Mouse (Mus musculus) left cerebral cortex, adult 18-20 months (tissue): Measurements from ENCODE around the gene Limd1. TPM values are rescaled to one million over a fixed set of nuclear protein-coding genes. Genes with fewer than 3 reads are reported as not detected.
"Not testable (repeated sequence)": the region's sequence is repeated elsewhere in the genome, so short reads cannot be mapped to it uniquely, and the experiment has no call there.

Experiments
- DNase-seq, 2 experiments: peaks; one replicate each; pipeline ENCODE4 v3.0.0; 2021 to 2022; ENCODE audit warnings: low spot score in 2 of 2, mixed read lengths in 1 of 2
- long read RNA-seq, 2 experiments: library from polyadenylated mRNA; stranded (forward); transcript quantifications; one replicate each; pipeline ENCODE4 v2.0.0; 2021
- total RNA-seq, 2 experiments: library from RNA; stranded (reverse); gene quantifications; 2 replicates each; pipeline ENCODE4 v1.2.3; 2021

The Limd1 gene
- 1 to 10 TPM; 5.9 to 6.4 TPM for total RNA-seq
- long read RNA-seq, experiment 1, full-length matches to known transcripts = 6 of 18 reads
- long read RNA-seq, experiment 1, partial matches to known transcripts = 2 of 18 reads
- long read RNA-seq, experiment 1, other reads (novel, unspliced or antisense) = 10 of 18 reads
- long read RNA-seq, experiment 2, full-length matches to known transcripts = 6 of 10 reads
- long read RNA-seq, experiment 2, partial matches to known transcripts = 0 of 10 reads
- long read RNA-seq, experiment 2, other reads (novel, unspliced or antisense) = 4 of 10 reads

DNA sequence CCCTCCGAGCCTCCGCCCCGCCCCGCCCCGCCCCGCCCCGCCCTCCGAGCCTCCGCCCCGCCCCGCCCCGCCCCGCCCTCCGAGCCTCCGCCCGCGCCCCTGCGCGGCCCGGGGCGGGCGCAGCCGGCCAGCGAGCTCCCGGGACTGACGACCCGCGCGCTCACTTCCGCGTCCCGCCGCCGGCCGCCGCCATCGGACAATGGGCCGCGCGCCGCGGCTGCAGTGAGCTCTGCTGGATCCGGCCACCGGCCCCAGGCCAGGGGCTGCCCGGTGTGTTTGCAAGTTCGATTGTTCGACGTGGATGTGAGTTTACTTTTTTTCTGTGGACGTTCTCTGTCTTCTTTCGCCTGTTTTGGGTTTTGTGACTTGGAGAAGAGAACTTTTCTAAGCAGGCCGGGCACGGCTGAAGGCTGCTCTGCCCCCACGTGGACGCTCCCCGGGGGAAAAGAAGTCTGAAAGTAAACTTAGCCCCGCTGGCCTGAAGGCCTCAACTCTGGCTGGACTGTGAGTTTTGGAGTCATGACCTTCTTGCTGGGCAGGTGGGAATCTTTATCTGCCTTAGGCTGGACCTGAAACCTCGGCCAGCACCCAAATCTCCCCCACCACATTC is at the start of gene Limd1:
TSS of gene Limd1 (plus strand) at position 121 of the 610 bp plus-strand sequence.
- peak; percentile 14 to 30 for DNase-seq

DNA sequence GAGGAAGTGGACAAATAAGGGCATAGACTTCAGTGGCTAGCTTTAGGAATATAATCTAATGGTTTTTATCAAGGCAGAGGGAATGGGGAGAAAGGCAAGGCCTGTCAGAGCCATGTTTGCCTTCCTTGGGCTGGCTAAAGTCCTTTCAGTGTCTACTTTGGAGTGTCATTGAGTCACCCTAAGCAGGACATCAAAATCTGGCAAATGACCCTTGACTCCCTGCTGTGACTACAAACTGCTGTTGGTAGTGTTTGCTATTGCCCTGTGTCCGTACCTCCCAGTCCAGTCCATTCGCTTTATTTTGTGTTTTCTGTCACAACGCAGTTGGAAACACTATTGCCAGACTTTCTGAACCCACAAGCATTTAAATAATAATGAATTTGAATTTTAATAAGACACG is 48.6 kb upstream of the Limd1 start:
- DNase-seq = no peak

DNA sequence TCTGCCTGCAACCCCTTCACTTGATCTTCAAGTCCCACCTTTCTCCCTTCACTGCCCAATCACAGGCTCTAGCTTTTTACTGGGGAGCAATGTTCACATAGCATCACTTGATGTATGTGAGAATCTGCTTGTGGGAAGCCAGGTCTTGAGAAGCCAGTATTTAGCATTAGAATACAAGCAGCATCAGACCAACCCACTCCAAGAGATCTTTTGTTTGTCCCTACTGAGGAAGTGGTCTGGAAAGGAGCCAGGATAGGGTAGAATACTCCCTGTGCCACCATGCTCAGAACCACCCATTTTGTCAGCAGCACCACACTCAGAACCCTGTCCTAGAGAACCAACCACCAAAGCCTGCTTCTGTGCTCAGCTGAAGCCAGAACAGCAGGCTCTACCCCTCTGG is 47.5 kb upstream of the Limd1 start:
- DNase-seq = no peak

GRCm38 (mm10) chr9:123438223-123438622 is 40.3 kb upstream of the Limd1 start:
- DNase-seq = peak; percentile 60 to 73

- DNase-seq = no peak
Observed at GRCm38 (mm10) chr9:123440230-123441058, 38.1 kb upstream of the Limd1 start.

DNA sequence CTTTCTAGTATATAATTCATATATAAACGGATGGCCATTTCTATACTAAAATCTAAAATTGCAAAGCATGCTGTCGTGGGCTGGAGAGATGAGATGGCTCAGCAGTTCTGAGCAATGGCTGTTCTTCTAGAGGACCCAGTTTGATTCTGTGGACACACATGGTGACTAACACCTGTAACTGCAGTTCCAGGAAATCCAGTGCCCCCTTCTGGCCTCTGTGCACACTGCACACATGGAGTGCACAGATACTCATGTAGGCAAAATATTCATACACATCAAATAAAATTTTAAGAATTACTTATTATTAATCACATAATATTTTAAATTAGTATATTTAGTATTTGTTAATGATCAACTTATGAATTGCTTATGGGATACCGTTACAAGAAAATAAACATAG is 31.4 kb upstream of the Limd1 start:
- not testable (repeated sequence) for DNase-seq

DNA sequence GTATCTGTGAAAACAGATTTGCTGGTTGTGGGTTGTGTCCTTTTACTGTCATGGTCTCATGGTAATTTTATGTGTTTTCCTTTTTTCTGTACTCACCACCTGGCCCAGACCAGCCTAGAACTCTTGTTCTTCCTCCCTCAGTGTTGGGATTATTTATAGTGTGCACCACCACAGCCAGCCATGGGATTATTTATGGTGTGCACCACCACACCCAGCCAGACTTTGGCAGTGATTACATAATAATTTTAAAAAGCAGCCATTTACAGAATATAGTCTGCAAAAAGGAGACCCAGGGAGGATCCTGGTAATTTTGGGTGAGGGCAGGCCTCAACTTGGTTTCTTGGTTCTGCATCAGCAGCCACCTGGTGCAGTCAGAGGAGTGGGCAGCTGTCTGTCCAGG is 29.9 kb upstream of the Limd1 start:
- DNase-seq = no peak

DNA sequence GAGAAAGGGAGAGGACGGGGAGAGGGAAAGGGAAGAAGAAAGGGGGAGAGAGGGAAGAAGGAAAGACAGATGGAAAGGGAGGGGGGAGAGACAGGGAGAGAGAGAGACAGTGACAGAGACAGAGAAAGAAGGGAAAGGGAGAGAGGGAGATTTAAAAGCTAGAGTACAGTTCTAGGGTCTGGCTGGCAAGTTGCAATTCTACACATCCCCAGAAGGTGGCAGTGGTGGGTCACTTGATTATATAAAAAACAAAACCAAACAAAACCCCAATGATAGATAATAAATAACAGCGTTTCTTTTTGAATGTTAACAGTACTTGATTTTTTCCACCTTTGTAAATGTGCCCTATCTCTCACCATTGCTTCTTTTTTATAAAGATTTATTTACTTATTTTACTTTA is 28.3 kb upstream of the Limd1 start:
- peak; percentile 59 to 73 for DNase-seq

GRCm38 (mm10) chr9:123451772-123452171 is 26.7 kb upstream of the Limd1 start:
- no peak for DNase-seq

DNA sequence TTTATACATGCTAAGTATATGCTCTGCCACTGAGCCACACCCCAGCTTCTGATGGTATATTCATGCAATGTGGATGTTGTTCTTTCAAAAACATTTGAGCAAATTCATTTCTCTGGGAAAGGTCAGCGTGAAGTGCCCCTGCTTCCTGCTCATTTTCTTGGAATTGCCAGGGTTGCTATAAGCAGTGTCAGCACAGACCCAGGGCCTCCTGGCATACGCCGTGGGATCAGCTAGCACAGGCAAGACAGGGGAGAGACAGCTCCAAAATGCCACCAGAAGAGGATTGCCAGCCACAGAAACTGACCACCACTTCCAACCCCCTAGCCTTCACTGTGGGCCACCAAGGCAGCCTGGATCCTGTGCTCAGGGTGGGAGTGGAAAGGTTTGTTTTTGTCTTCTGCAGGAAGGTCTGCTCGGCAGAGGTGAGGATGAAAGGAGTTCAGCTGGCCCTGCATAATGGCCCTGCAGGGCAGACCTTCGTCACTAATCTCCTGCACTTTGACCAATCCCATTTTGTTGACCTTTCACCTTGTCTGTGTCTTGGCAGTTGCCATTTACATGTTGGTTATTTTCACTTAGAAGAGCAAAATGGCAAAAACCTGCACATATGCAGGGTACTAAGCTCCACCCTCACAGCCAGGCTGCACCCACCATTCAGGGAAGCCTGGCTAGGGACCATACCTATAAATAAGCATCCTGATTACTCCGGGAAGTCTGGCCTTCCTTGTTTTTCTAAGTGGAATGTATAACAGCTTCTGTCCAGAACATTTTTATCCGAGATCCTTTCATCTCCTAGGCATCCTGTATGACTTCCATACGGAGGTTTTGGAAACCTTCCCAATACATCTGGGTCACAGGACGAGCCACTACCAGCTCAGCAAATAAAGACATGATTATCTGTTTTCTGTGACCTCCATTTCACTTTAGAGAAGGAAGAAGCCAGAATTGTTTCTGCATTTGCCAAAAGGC is 21.6 kb upstream of the Limd1 start:
- DNase-seq = no peak

GRCm38 (mm10) chr9:123457603-123458002 is 20.9 kb upstream of the Limd1 start:
- DNase-seq = no peak

DNA sequence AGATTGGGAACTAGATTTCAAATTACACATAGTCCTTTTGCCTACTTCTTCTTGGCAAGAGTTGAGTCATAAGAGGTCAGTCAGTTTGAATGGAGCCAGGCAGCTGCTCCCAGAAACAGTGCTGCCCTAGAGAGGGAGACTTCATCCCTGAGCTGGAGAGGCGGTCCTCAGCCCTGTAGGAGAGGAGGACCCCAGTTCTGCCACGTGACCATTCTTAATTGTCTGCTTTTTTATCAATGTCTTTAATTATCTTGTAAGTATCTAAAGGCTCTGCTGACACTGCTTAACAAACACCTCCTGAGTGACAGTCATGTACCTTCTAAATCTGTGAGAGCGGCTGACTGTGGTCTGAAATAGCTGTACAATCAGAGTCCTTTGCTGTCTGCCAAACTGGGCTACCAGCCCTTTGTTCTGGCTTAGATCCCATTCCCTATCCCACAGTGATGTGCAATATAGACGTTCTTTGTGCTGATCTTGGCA is 11.3 kb upstream of the Limd1 start:
- peak in 1 of 2 experiments; percentile 18 for DNase-seq

- no peak for DNase-seq
Observed at GRCm38 (mm10) chr9:123468406-123469085, 10.0 kb upstream of the Limd1 start.

DNA sequence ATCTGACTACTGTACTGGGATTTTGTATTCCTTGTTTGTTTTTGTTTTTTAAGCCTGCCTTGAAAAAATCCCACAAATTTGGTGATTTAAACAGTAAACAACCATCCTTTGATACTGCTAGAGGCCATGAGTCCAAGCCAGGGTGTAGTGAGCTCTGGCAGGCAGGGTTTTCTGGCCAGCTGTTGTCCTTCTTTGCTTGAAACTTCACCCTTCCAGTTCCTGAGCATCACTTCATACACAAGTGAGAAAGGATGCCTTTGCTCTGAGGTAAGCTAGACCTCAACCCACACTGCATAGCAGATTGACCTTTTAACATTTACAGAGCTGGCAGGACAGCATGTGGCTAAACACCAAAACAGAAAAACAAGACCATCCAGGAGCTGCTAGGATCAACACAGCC is 9.4 kb upstream of the Limd1 start:
- DNase-seq = no peak

GRCm38 (mm10) chr9:123473377-123473776 is 5.1 kb upstream of the Limd1 start:
- DNase-seq = no peak

DNA sequence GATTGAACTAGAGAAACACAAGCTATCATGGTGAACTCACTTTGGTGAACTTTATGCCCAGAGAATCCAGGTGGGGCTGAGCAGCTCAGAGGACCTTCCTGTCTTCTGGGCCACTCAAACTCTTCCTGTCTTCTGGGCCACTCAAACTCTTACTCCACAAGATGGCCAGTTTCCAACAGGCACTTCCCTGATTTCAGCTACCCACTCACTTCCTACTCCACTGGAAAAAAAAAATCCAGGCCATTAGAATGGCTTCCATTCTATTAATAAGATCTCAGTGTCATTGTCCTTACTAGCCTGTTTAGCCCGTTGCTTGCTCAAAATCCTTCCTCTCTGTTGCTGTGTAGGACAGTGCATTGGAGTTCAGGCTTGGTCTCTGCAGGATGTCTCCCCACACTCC is 2.9 kb upstream of the Limd1 start:
- DNase-seq = no peak

DNA sequence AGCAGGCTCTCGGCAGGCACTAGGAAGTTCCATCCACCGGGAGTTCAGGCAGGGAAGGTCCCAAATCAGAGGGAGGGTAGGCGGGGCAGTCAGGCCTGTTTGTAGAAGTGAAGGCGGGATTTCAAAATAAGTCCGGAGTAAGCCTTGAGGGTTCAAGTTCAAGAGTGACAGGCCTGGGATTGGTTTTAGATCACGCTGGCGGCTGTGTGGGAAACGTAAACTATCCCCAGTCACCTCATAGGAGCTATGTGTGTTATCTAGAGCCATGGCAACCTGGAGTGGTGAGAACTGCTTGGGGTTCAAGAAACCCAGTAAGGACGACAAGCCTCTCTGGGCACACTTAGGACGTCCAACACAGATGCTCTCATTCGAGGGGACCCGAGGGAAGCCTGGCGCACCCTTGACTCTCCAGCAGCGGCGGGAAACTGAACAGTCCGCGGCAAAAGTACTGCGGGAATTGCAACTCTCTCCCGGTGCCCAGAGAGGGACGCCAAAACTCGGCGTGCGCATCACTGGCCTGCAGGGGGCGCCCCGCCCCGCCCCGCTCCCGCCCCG is 398 bp upstream of the Limd1 start:
- peak; percentile 35 to 36 for DNase-seq

GRCm38 (mm10) chr9:123479196-123479669 is 727 bp downstream of the Limd1 start:
- DNase-seq = no peak

GRCm38 (mm10) chr9:123479876-123480252 is 1.4 kb downstream of the Limd1 start:
- DNase-seq = no peak
